Mouse (Mus musculus) urinary bladder, postnatal 14 days (tissue): Measurements from ENCODE around the gene Hfe2.

Source experiments
- DNase-seq: peaks from one replicate; pipeline ENCODE4 v3.0.0; 2021; ENCODE audit warnings: low spot score

Hfe2 gene

GRCm38 (mm10) chr3:96575272-96575984 is 50.5 kb downstream of the Hfe2 start:
- DNase-seq = no peak

GRCm38 (mm10) chr3:96576005-96576658 is 51.2 kb downstream of the Hfe2 start:
- DNase-seq = peak; percentile 80

GRCm38 (mm10) chr3:96576690-96577541 is 51.9 kb downstream of the Hfe2 start, which contains the start of gene Gm16253:
Gm16253 (plus strand) TSS chr3:96576984.
- DNase-seq = peak; percentile 94

- DNase-seq = no peak
Measured at GRCm38 (mm10) chr3:96577566-96577965, 52.6 kb downstream of the Hfe2 start.
